Mouse (Mus musculus) kidney, adult 2 months (tissue): ENCODE measurements at regions not wholly inside any gene's neighbourhood (a gene's known extent, or its start where the extent isn't known, plus 50 kb on each side); places are given as distances from the start of the nearest gene placed in this dataset.
"Not testable (repeated sequence)": the region's sequence is repeated elsewhere in the genome, so short reads cannot be mapped to it uniquely, and the experiment has no call there.

Source experiments
- DNase-seq: peaks from one replicate; pipeline ENCODE4 v3.0.0; 2021
- H3K27ac ChIP-seq: fragments of 200-500 bp; 2 replicates; pipeline ENCODE4 v1.5.1; 2012; ENCODE audit warnings: low read depth, low read length, control low read depth, inconsistent platforms; ENCODE audit not compliant: insufficient read depth
- H3K27me3 ChIP-seq: fragments of 200-500 bp; replicated peaks from 2 replicates; pipeline ENCODE4 v1.6.1; 2012; ENCODE audit warnings: mild to moderate bottlenecking, moderate library complexity, low read length, inconsistent platforms; ENCODE audit not compliant: control insufficient read depth, insufficient read depth
- H3K36me3 ChIP-seq: fragments of 200-500 bp; 2 replicates; pipeline ENCODE4 v1.6.1; 2012; ENCODE audit warnings: mild to moderate bottlenecking, moderate library complexity, low read length, inconsistent platforms; ENCODE audit not compliant: control insufficient read depth, insufficient read depth
- H3K4me1 ChIP-seq: fragments of 200-500 bp; 2 replicates; pipeline ENCODE4 v1.6.1; 2011; ENCODE audit warnings: low read length; ENCODE audit not compliant: control insufficient read depth, insufficient read depth
- H3K4me3 ChIP-seq: fragments of 200-500 bp; 2 replicates; pipeline ENCODE4 v1.5.1; 2011; ENCODE audit warnings: mild to moderate bottlenecking, low read depth, low read length, control low read depth; ENCODE audit not compliant: insufficient read depth
- CTCF ChIP-seq: fragments of 200-500 bp; conservative IDR thresholded peaks from 2 replicates; pipeline ENCODE4 v1.5.1; 2011; ENCODE audit warnings: low read depth, mild to moderate bottlenecking, control low read depth, low read length, moderate library complexity, mixed read lengths; ENCODE audit not compliant: insufficient read depth, insufficient read length
- POLR2A ChIP-seq: fragments of 200-500 bp; IDR thresholded peaks from one replicate; pipeline ENCODE4 v1.6.1; 2011; ENCODE audit warnings: low read depth, low read length, control low read depth
- WGBS: fragments of 180-500 bp; shearing (Covaris S2); methylation state at CpG from one replicate; pipeline ENCODE4 v1.1.7; 2018; 5-methylcytosine and 5-hydroxymethylcytosine counted together

DNA sequence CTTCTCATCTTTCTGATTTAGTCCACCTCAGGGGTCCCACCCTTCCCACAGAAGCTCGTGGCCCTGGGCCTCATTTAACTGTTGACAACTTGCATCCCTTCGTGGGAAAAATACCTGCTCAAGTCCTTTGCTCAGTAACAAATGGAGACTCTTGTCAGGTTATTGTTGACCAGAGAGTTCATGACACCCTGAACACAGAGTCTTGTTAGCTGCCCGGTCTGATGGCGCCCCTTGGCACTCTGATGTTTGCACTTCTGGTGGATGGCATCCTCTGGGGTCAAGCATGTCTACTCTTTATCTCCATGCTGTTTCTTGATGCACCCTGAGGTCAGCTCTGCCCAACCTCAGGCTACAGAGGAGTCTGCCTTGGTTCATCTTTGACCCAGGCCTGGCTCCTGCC, 157.6 kb upstream of the Trpc7 start:
- Histone ChIP-seq H3K4me1 (no peaks in the 10 kb centered on the region), H3K4me3 (no peak overlapping the region), H3K27me3 (no peaks in the 10 kb centered on the region), H3K36me3 (no peaks in the 10 kb centered on the region), H3K27ac (no peak overlapping the region)
- DNase-seq = no peak
- WGBS = 71% methylated on average over 4 of the region's 4 CpGs
- no peak for TF ChIP-seq CTCF

DNA sequence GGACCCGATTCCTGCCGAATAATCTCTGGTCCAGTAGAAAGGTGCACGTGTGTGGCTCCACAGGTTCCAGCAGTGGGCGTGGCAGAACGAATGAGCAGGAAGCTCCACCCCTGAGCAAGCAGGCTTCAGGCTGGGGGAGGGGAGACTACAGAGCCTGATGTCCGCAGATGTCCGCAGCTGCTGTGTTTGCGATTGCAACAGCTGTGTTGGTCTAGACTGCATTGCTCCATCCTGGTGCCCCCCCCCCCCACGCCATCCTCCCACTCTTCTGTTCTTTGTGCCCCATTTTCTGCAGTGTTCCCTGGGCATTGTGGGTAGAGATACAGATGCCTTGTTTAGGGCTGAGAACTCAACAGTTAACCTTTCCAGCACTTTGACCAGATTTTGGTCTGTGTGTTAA, 150.3 kb upstream of the Trpc7 start:
- not testable (repeated sequence) for H3K4me1 ChIP-seq, H3K27ac ChIP-seq, DNase-seq, H3K4me3 ChIP-seq, H3K27me3 ChIP-seq, H3K36me3 ChIP-seq
- WGBS = 22% methylated on average over 9 of the region's 9 CpGs

DNA sequence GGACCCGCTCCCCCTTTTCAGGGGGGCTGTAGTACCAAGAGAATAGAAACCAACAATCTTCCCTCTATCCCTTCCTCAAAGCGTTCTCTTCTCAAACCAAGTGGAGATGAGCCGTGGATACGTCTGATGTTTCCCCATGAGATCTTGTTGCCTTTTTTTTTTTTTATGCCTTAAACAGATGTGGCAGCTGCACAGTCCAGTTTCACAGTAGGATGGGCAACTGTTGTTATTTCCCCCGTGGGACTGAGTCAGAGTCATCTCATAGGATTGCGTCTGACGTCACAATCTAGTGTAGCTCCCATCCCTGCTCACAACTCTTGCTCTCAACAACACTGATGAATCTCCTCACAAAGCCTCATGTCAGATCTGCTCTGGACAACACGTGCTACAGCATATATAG, 148.7 kb upstream of the Trpc7 start:
- no peak for TF ChIP-seq POLR2A
- no peak for TF ChIP-seq CTCF
- H3K27me3 ChIP-seq = no peaks in the 10 kb centered on the region
- WGBS = 84% methylated on average over 8 of the region's 8 CpGs
- no peaks in the 10 kb centered on the region for H3K36me3 ChIP-seq
- no peak overlapping the region for H3K27ac ChIP-seq
- H3K4me1 ChIP-seq = no peaks in the 10 kb centered on the region
- no peak overlapping the region for H3K4me3 ChIP-seq
- no peak for DNase-seq

DNA sequence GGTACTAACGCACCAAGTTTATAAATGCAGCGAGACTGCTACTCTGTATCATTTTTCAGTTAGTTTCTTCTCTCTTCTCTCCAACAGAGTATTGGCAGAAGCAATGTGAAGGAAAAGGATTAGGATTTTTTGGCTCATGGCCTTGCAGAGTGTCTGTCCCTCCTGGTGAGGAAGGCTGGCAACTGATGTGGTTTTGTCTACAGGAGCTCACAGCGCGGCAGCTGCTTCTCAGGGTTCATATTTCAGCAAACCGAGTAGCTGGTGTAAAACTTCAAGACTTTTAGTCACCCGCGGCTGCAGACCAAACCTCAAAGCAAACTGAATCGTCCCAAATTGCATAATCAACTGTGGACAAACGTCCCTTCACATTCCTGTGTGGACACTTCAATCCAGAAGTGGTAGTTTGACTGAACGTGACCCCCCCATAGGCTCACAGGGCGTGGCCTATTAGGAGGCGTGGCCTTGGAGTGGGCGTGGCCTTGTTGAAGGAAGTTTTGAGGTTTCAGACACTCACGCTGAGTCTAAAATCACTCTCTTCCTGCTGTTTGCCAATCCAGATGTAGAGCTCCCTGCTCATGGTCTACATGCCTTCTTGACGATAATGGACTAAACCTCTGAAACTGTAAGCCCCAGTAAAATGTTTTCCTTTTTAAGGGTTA, 147.7 kb upstream of the Trpc7 start:
- no peak overlapping the region for H3K4me3 ChIP-seq
- H3K27me3 ChIP-seq = no peaks in the 10 kb centered on the region
- 72% methylated on average over 15 of the region's 15 CpGs for WGBS
- no peaks in the 10 kb centered on the region for H3K36me3 ChIP-seq
- TF ChIP-seq CTCF (no peak), POLR2A (no peak)
- H3K27ac ChIP-seq = no peak overlapping the region
- DNase-seq = no peak
- H3K4me1 ChIP-seq = no peaks in the 10 kb centered on the region

DNA sequence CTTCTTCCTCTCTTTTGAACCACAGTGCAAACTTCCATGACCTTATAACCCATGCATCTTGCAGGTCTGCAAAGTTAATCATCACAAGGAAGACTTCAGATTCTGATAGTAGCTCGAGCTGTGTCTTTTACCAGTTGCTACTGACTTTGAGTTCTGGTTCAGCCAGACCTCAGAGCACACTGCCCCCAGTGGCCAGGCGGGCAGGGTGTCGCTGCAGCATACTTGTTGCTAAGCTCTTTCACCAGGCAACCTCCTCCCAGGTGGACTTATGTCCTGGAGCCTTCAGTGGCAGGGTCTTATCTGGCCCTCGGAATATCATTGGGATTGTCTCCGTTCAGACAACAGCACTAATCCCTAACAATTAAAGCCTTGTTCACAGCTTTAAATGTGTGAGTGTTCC, 146.7 kb upstream of the Trpc7 start:
- 75% methylated on average over 5 of the region's 5 CpGs for WGBS
- TF ChIP-seq POLR2A (no peak), CTCF (peak; percentile 39; the same call in 1 of the 2 replicates)
- DNase-seq = no peak
- Histone ChIP-seq H3K4me3 (no peak overlapping the region), H3K36me3 (no peaks in the 10 kb centered on the region), H3K27me3 (no peaks in the 10 kb centered on the region), H3K27ac (no peak overlapping the region), H3K4me1 (no peaks in the 10 kb centered on the region)

DNA sequence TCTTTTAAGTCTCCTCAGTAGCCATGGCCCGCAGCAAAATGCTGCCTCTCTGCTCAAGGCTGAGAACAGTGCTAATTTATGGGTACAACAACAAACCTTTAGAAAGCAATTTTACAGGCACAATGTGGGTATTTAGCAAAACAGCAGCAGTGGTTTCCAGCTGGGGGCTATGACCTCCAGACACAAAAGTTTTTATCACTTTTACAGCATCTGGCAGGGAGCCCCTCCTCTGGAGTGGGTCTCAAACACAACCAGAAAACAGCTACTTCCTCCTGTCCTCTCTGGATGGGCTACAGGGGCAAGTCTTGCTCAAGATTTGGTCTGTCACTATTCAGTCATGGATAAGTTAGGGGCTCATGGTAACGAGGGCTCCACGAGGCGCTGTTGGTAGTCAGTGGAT, 137.1 kb upstream of the Trpc7 start:
- no peak for DNase-seq
- WGBS = 40% methylated on average over 4 of the region's 4 CpGs
- no peak overlapping the region for H3K4me3 ChIP-seq
- H3K27me3 ChIP-seq = no peaks in the 10 kb centered on the region
- H3K27ac ChIP-seq = no peak overlapping the region
- TF ChIP-seq CTCF = no peak
- TF ChIP-seq POLR2A = no peak
- no peaks in the 10 kb centered on the region for H3K36me3 ChIP-seq
- H3K4me1 ChIP-seq = no peaks in the 10 kb centered on the region

DNA sequence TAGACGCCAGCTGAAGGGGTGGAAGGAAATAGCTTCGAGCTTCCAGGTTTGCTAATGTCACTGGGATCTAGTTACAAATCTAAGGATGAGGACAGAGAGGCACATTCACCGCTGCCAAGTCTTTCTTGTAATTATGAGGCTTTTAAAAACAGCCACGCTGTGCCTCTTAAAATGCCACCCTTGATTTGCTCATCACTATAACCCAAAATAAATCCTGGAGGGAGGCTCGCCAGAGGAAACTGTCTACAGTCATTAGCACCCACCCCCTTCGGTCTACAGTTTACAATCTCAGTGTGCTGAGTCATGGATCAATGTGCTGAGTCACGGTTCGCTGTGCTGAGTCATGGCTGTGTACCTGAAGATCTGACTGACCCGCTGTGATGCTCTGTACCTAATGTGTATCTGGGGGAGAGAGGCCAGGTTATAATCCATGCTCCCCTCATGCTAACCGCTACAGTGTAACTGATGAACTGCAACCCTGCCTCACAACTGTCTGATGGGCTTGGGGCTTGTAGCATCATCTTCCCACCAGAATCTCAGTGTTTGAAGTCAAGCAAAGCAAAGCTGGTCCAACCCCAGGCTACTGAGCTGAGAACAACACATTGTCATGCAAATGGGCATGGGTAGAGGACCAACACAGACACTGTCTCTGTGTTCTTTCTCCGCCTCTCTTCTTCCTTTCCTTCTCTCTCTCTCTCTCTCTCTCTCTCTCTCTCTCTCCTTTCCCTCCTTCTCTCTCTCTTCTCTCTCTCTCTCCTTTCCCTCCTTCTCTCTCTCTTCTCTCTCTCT, 122.0 kb upstream of the Trpc7 start:
- TF ChIP-seq POLR2A (no peak), CTCF (no peak)
- DNase-seq = no peak
- Histone ChIP-seq H3K36me3 (no peaks in the 10 kb centered on the region), H3K27me3 (no peaks in the 10 kb centered on the region), H3K4me1 (no peaks in the 10 kb centered on the region), H3K27ac (no peak overlapping the region), H3K4me3 (no peak overlapping the region)
- WGBS = 43% methylated on average over 11 of the region's 11 CpGs
